Mouse (Mus musculus): ENCODE measurements around the gene Glrx5.
A peak's percentile ranks its signal among the peaks of the same experiment; 100 is the strongest.

Glrx5 gene

GRCm38 (mm10) chr12:105068911-105069310 is 36.4 kb downstream of the Glrx5 start:
- DNase-seq (ENCODE audit: low read depth, low spot score), result no peak

DNA sequence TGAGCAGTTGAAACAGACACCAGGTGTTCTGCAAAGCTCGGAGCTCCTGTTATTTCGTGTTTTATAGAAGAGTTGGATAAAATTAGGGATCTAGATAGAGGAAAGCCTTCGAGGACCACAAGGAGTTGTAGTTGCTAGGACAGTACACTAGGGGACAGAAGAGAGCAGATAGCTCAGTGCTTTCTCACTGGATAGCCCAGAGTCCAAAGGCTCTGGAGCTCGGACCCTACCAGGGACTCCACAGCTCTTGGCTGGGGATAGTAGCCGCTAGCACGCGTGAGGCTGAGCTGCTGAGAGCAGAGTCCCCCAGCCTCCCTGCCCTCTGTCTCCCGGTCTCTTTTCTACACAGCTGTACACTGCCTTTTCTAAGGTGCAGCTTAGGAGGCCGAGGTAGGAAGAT is 41.2 kb downstream of the Glrx5 start:
- DNase-seq (ENCODE audit: low read depth, low spot score), result peak; percentile 78

- DNase-seq (ENCODE audit: low read depth, low spot score), result peak; percentile 76
Observed at GRCm38 (mm10) chr12:105075496-105075895, 43.0 kb downstream of the Glrx5 start.

- DNase-seq (ENCODE audit: low read depth, low spot score), result peak; percentile 93
Observed at GRCm38 (mm10) chr12:105076511-105076910, 44.0 kb downstream of the Glrx5 start.

GRCm38 (mm10) chr12:105077232-105077631 is 44.7 kb downstream of the Glrx5 start:
- peak; percentile 73 for DNase-seq (ENCODE audit: low read depth, low spot score)

DNA sequence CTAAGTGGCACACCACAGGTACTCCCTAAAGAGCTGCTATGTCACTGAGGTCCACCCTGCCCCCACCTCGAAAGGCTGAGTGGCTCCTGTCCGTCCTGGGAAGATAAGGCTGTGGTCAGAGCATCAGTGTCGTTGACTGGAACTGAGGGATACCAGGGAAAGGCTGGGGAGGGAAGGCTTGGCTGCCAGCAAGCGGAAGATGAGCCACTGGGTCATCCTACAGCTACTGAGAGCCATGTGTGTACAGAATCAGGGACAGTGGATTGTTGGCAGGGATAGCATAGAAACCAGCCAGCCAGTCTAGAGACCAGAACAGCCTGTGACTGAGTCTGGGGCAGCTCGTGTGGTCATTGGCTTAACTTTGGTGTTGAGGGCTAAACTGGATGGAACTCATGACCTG is 51.7 kb downstream of the Glrx5 start:
- no peak for DNase-seq (ENCODE audit: low read depth, low spot score)

DNA sequence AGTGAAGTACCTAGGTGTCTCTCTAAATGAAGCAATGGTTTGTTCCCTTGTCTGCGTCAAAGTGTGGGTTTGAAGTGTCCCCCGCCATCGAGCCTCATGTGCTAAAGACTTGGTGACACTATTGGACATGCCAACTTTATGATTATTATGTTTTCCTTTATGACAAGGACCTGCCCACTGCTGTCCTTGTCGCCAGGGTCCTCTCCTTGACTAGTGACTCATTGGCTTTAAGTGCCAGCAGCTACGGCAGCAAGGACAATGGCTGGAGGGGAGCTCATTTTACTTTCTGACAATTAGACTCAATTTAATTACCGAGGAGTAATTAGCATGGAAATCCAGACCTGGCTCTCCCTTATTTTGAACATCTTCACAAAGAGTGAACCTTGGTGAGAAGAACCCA is 52.3 kb downstream of the Glrx5 start:
- DNase-seq (ENCODE audit: low read depth, low spot score), result no peak

DNA sequence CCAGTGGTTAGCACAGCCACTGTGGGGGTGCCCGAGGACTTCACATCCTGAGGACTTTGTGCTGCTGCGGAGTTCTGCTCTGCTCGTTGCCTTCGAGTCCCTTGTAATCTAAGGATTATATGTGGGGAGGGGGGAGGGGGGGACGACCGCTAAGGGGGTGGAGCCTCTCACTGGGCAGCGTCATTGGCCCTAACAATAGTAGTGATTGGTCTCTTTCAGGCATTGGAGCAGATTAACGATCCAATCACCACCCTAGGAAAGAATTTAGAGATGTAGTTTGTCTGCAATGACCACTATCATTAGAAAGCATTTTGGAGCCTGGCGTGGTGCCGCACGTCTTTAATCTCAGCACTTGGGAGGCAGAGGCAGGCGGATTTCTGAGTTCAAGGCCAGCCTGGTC is 52.8 kb downstream of the Glrx5 start:
- DNase-seq (ENCODE audit: low read depth, low spot score), result peak; percentile 77

GRCm38 (mm10) chr12:105086781-105087180 is 54.3 kb downstream of the Glrx5 start:
- DNase-seq (ENCODE audit: low read depth, low spot score), result no peak

DNA sequence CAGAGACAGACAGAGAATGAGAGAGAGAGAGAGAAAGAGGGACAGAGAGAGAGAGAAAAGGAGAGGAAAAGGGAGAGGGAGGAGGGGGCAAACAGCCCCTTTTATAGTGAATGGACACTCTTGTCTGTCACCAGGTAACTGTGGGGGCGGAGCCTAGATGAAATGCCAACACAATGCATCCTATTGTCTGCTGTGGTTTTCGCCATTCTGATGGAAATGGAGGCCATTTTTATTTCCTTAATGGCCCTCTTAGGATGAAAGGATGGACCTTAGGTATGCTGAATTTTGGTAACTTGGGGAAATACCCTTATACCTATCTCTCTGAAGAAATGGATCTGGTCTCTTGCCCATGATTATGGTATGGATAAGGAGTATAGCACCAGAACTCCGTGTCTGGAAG is 54.9 kb downstream of the Glrx5 start:
- DNase-seq (ENCODE audit: low read depth, low spot score), result peak; percentile 92

DNA sequence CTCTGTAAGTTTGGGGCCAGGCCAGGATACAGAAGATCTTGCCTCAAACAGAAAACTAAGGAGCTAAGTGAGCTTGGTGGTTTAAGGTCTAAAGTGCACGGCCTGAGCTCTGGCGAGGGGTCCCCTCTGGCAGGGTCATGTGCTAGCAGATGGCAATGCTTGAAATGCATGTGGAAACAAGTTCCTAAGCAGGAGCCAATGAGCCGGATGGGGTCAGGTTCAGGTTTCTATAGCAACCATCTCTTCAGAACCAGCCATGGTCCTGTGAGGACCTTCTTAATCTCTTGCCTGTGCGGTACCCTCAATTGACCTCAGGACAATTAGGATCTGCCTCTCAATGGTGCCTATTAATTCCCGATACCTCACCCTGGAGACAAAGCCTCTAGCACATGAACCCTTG is 56.7 kb downstream of the Glrx5 start:
- DNase-seq (ENCODE audit: low read depth, low spot score), result no peak

DNA sequence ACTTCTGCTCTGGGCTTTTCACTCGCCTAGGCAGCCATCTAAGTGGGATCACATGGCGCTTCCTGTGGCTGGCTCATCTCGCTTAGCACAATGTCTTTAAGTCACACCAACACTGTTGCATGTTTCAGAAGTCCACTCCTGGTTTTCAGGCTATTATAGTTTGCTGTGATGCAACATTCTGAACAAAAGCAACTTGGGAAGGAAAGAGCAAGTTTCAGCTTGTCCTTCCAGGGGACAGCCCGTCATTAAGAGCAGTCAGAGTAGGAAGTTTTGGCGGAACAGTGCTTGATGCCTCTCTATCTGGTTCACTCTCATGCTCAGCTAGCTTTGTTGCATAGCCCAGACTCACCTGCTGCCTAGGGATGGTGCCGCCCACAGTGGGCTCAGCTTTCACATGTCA is 59.1 kb downstream of the Glrx5 start:
- DNase-seq (ENCODE audit: low read depth, low spot score), result no peak

All from ZHBTc4 (cell line).